Mouse (Mus musculus) heart, adult 18-20 months (tissue): Measurements from ENCODE around the gene Nat14. TPM values are rescaled to one million over a fixed set of nuclear protein-coding genes. Genes with fewer than 3 reads are reported as not detected.

ENCODE experiments used
- DNase-seq, 2 experiments: peaks; one replicate each; pipeline ENCODE4 v3.0.0; 2021 to 2022; ENCODE audit warnings: mixed read lengths in 1 of 2
- total RNA-seq, 2 experiments: library from RNA; stranded (reverse); gene quantifications; 2 replicates each; pipeline ENCODE4 v1.2.3; 2021

Nat14 gene
- total RNA-seq, 2 experiments from 2014 or later: 4.2 to 6.1 TPM

- no peak for DNase-seq
Observed at GRCm38 (mm10) chr7:4919971-4920370, 1.9 kb upstream of the Nat14 start.

DNA sequence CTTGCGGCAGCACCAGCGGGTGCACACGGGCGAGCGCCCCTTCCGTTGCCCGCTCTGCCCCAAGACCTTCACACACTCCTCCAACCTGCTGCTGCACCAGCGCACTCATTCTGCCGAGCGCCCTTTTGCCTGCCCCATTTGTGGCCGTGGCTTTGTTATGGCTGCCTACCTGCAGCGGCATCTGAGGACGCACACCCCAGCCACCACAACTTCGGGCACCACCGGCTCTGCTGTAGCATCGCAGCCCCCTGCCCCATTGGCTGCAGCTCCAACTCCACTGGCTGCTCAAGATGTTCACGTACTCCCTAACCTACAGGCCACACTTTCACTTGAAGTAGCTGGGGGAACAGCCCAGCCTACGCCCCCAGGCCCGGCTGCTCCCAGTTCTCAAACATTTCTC is 1.3 kb upstream of the Nat14 start:
- no peak for DNase-seq

GRCm38 (mm10) chr7:4920976-4921823 is 628 bp upstream of the Nat14 start:
- DNase-seq: no peak

GRCm38 (mm10) chr7:4922508-4922907 is 680 bp downstream of the Nat14 start:
- peak; percentile 69 to 73 for DNase-seq

GRCm38 (mm10) chr7:4922931-4923565 is 1.2 kb downstream of the Nat14 start:
- DNase-seq: peak in 1 of 2 experiments; percentile 48

- peak; percentile 54 to 65 for DNase-seq
Observed at GRCm38 (mm10) chr7:4923586-4924364, 1.9 kb downstream of the Nat14 start.

GRCm38 (mm10) chr7:4924483-4924882 is 2.7 kb downstream of the Nat14 start:
- no peak for DNase-seq

- DNase-seq: peak; percentile 77 to 86
Observed at GRCm38 (mm10) chr7:4924891-4925301, 3.1 kb downstream of the Nat14 start.

DNA sequence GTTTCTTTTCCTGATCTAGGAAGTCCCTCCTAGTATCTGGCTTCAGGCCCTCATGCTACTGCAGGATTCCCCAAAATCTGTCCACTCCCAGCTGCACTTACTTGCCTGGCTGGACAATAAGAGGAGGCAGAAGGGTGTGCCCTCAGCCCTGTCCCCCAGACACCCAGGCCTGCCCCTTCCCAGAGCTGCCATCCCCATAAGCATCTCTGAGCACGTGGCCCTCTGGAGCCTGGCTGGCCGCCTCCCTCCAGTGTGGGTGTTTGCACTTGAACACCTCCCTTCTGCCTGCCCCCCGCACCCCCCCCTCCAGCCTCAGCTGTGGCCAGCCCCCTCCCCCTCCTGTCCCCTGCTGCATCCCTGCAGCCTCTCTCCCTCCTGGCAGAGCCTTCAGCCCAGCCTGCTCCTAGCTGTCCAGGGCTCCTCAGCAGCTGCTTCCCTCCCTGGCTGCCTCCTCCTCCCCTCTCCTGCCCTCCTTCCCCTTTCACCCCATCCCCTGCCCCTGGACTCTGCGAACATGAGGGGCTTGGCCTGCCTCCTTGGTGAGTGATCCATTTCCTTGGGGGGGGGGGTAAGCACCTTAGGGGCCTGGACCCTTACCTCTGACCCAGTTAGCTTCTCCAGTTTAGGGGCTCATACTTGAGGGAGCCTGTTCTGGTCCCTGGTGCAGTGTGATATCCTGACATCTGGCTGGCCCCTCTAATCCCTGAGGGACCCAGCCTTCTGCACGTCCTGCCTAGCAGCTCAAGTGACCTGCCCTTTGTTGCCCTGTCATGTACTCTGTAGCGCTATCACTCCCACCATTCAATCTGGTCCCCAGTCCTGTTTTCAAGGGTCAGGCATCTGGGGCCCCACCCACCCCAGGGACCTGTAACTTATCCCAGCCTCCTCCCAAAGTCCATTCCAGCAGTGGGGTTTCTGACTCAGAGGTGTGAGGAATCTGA is 3.9 kb downstream of the Nat14 start, which contains the start of gene Ssc5d:
Gene Ssc5d (plus strand): TSS at position 345 of the 941 bp plus-strand sequence.
- DNase-seq: peak; percentile 69 to 72

- DNase-seq: no peak
Observed at GRCm38 (mm10) chr7:4926849-4927248, 5.0 kb downstream of the Nat14 start.

- no peak for DNase-seq
Observed at GRCm38 (mm10) chr7:4927711-4928110, 5.9 kb downstream of the Nat14 start.

DNA sequence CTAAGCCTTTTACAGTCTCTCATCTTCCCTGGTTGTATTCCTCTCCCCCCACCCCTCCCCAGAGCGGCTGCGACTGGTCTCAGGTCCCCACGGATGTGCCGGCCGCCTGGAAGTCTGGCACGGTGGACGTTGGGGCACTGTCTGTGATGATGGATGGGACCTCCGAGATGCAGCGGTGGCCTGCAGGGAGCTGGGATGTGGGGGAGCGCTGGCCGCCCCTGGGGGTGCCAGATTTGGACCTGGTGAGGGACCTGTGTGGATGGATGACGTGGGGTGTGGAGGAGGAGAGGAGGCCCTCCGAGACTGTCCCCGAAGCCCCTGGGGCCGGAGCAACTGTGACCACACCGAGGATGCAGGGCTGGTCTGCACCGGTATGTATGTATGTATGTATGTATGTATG is 6.5 kb downstream of the Nat14 start:
- DNase-seq: no peak

DNA sequence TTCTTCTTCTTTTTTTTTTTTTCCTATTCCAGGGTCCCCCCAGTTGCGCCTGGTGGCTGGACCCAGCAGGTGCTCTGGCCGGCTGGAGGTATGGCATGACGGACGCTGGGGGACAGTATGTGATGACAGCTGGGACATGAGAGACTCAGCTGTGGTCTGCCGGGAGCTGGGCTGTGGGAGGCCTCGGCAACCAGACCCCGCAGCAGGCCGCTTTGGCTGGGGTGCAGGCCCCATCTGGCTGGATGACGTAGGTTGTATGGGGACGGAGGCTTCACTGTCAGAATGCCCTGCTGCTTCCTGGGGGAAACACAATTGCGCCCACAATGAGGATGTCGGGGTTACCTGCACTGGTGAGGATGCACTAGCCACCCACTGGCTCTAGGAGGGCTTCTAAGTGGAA is 11.3 kb downstream of the Nat14 start:
- DNase-seq: no peak

- no peak for DNase-seq
Observed at GRCm38 (mm10) chr7:4934160-4934914, 12.5 kb downstream of the Nat14 start.

- no peak for DNase-seq
Observed at GRCm38 (mm10) chr7:4936832-4937231, 15.0 kb downstream of the Nat14 start.

DNA sequence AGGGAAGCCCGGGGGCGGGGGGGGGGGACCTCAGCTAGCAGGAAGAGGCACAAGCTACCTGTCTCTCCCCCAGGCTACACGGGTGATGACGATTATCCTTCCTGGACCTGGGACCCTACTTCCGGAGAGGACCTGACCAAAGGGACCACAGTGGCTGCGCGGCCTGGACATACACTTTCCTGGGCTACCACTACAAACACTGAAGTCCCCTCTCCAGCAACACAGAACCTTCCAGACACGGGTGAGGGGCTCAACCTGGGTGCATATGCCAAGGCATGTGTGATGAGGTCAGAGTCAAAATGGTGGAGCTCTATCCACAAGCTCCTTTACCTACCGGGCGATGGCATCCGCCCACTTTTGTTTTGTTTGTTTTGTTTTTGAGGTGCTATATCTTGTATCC is 15.6 kb downstream of the Nat14 start:
- DNase-seq: no peak

DNA sequence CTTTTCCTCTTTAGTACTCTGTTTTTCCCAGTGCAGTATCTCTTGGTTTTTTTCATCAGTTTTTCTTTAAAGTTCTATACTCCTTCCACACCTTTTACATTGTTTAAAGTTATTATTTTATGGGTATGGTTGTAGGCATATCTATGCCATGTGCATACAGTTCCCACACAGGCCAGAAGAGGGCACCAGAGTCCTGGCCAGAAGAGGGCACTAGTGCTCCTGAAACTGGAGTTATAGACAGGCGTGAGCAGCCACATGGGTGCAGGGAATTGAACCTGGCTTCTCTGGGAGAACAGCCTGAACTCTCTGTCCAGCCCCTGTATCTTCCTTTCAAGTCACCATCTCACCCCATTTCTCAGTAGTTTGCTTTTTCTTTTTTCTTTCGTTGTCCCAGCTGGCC is 16.6 kb downstream of the Nat14 start:
- peak; percentile 70 to 90 for DNase-seq

GRCm38 (mm10) chr7:4940068-4940479 is 18.2 kb downstream of the Nat14 start:
- peak; percentile 83 to 96 for DNase-seq

DNA sequence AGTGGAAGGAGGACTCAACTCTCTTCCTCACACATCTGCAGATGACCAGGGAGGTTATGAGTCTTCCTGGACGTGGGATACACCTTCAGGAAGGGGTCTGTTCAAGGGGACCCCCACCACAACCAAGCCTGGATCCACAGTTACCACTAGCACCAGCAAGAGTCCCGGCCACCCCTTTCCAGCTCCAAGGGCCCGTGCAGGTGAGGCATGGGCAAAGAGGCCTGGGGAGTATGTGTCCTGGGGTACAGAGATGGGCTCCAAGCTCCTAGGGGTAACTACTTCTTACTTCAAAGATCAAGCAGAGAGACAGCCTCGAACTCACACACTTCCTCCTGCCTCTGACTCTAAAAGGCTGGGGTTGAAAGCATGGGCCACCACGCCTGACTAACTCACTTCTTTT is 20.8 kb downstream of the Nat14 start:
- DNase-seq: no peak

- DNase-seq: peak; percentile 94 to 98
Observed at GRCm38 (mm10) chr7:4943223-4943815, 21.5 kb downstream of the Nat14 start.
